ENCODE assay signal across 22 mouse cellular contexts in the genomic region with DNA sequence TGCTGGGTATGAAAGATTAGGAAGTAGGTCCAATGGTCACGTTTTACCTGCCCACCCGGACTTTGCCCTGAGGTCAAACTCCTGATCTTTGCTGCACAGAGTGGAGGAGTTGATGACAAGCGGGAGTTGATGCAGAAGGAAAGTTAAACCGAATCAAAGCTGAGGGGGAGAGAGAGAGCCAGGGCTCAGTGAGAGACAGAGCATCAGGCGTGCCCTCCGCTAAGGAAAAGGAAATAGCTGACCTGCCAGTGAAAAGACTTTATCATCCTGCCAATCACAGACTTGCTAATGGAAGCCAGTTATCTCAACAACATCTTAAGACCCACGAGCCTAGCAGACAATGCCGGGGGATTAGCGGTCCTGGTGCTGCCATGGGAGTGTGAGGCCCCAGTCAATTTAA. TPM values are rescaled to one million over a fixed set of nuclear protein-coding genes. Genes with fewer than 3 reads are reported as not detected.
DNase-seq lines count a peak whose midpoint lies in the region; ATAC-seq and TF ChIP-seq lines count a peak whose summit lies in the region.
"Had no signal": no experiment of that assay in that cellular context is flagged by ENCODE, and none has a peak within 500 bp of the region (broad histone marks: within the 10 kb centered on the region; RNA-seq: fewer than 3 reads in every experiment).

No protein-coding gene starts in this region.

- WGBS in midbrain, embryonic 11.5 days = 2% methylated on average over 9 of the region's 9 CpGs
- WGBS in midbrain, embryonic 16.5 days = 7% methylated on average over 9 of the region's 9 CpGs
- WGBS in kidney, postnatal 0 days = 15% methylated on average over 9 of the region's 9 CpGs

- intact Hi-C loops in heart, postnatal 25 days (cut with DNase I) = no loop called here

- no peaks in the 10 kb centered on the region for H3K9me3 ChIP-seq in midbrain, embryonic 11.5 days (ENCODE audit: control insufficient read depth, low read length)
- H3K9me3 ChIP-seq in midbrain, embryonic 16.5 days (replicated peaks; ENCODE audit: control insufficient read depth, low read length, poor library complexity, severe bottlenecking) = no peaks in the 10 kb centered on the region
- H3K9me3 ChIP-seq in kidney, postnatal 0 days (replicated peaks; ENCODE audit: low read length) = no peaks in the 10 kb centered on the region
- H3K9me3 ChIP-seq: forebrain, embryonic 15.5 days; hindbrain, embryonic 15.5 days; limb, embryonic 12.5 days; neural tube, embryonic 13.5 days had no signal

- peaks cover 22% of the 10 kb centered on the region for H3K4me1 ChIP-seq in midbrain, embryonic 11.5 days (ENCODE audit: control insufficient read depth, insufficient read depth, low read length)
- no peaks in the 10 kb centered on the region for H3K4me1 ChIP-seq in midbrain, embryonic 16.5 days (ENCODE audit: control insufficient read depth, insufficient read depth, low read length)
- H3K4me1 ChIP-seq in kidney, postnatal 0 days (replicated peaks; ENCODE audit: insufficient read depth, low read length) = no peaks in the 10 kb centered on the region
- H3K4me1 ChIP-seq: forebrain, embryonic 15.5 days; hindbrain, embryonic 15.5 days; limb, embryonic 12.5 days; neural tube, embryonic 13.5 days had no signal

- H3K36me3 ChIP-seq in midbrain, embryonic 11.5 days (ENCODE audit: control insufficient read depth, insufficient read depth, low read length) = no peaks in the 10 kb centered on the region
- H3K36me3 ChIP-seq in midbrain, embryonic 16.5 days (ENCODE audit: control insufficient read depth, insufficient read depth, low read length) = no peaks in the 10 kb centered on the region
- no peaks in the 10 kb centered on the region for H3K36me3 ChIP-seq in kidney, postnatal 0 days (ENCODE audit: insufficient read depth, low read length)
- H3K36me3 ChIP-seq: forebrain, embryonic 15.5 days; hindbrain, embryonic 15.5 days; limb, embryonic 12.5 days; neural tube, embryonic 13.5 days had no signal

- H3K4me3 ChIP-seq in midbrain, embryonic 11.5 days (ENCODE audit: low read depth, low read length) = no peak overlapping the region
- no peak overlapping the region for H3K4me3 ChIP-seq in midbrain, embryonic 16.5 days (ENCODE audit: low read depth, low read length)
- H3K4me3 ChIP-seq in kidney, postnatal 0 days (replicated peaks; ENCODE audit: low read depth, low read length) = no peak overlapping the region
- H3K4me3 ChIP-seq: forebrain, embryonic 15.5 days; hindbrain, embryonic 15.5 days; limb, embryonic 12.5 days; neural tube, embryonic 13.5 days had no signal

- peaks cover 3% of the 10 kb centered on the region for H3K27me3 ChIP-seq in midbrain, embryonic 11.5 days (ENCODE audit: control insufficient read depth, insufficient read depth, low read length)
- H3K27me3 ChIP-seq in midbrain, embryonic 16.5 days (ENCODE audit: control insufficient read depth, insufficient read depth, low read depth, low read length) = no peaks in the 10 kb centered on the region; the same call in 1 of the 2 replicates
- H3K27me3 ChIP-seq in kidney, postnatal 0 days (ENCODE audit: insufficient read depth, low read length) = no peaks in the 10 kb centered on the region
- H3K27me3 ChIP-seq: forebrain, embryonic 15.5 days; hindbrain, embryonic 15.5 days; limb, embryonic 12.5 days; neural tube, embryonic 13.5 days; Patski had no signal

- peak overlapping the region; percentile 10; the same call in 1 of the 2 replicates for H3K4me2 ChIP-seq in midbrain, embryonic 11.5 days
- no peak overlapping the region for H3K4me2 ChIP-seq in midbrain, embryonic 16.5 days (ENCODE audit: low read length)
- no peak overlapping the region for H3K4me2 ChIP-seq in kidney, postnatal 0 days (ENCODE audit: low read length)
- H3K4me2 ChIP-seq: forebrain, embryonic 15.5 days; hindbrain, embryonic 15.5 days; limb, embryonic 12.5 days; neural tube, embryonic 13.5 days had no signal

- DNase-seq in heart, adult 11 months = peak; percentile 86
- no peak for DNase-seq in heart, postnatal 25 days (ENCODE audit: low spot score)
- peak; percentile 88 for DNase-seq in midbrain, embryonic 11.5 days (ENCODE audit: low spot score, missing footprints)
- peak; percentile 12 for DNase-seq in kidney, postnatal 0 days (ENCODE audit: low spot score)
- no peak for DNase-seq in adrenal gland, postnatal 14 days
- DNase-seq in spleen, postnatal 10 days (ENCODE audit: low spot score in 2 of 2) = no peak
- DNase-seq: cerebellum, postnatal 10 days; spleen, adult 18-20 months had no signal

- no peak for TF ChIP-seq CTCF in kidney, postnatal 0 days (IDR thresholded peaks at IDR 0.05; ENCODE audit: low read depth)

- peak; percentile 69 for ATAC-seq in midbrain, embryonic 11.5 days (ENCODE audit: low FRiP score)
- no peak for ATAC-seq in midbrain, embryonic 16.5 days
- ATAC-seq in kidney, postnatal 0 days (replicated peaks; ENCODE audit: low FRiP score, low read depth) = no peak
- ATAC-seq: forebrain, embryonic 15.5 days; Patski had no signal

- no peak overlapping the region for H3K9ac ChIP-seq in midbrain, embryonic 11.5 days (ENCODE audit: low read length)
- no peak overlapping the region for H3K9ac ChIP-seq in midbrain, embryonic 16.5 days (ENCODE audit: low read depth, low read length)
- H3K9ac ChIP-seq in kidney, postnatal 0 days (ENCODE audit: low read depth, low read length) = no peak overlapping the region
- H3K9ac ChIP-seq: forebrain, embryonic 15.5 days; hindbrain, embryonic 15.5 days; limb, embryonic 12.5 days; neural tube, embryonic 13.5 days had no signal

- no peak overlapping the region for H3K27ac ChIP-seq in midbrain, embryonic 11.5 days (ENCODE audit: low read depth, low read length)
- H3K27ac ChIP-seq in midbrain, embryonic 16.5 days (ENCODE audit: low read length) = no peak overlapping the region
- no peak overlapping the region for H3K27ac ChIP-seq in kidney, postnatal 0 days
- H3K27ac ChIP-seq: forebrain, embryonic 15.5 days; hindbrain, embryonic 15.5 days; limb, embryonic 12.5 days; neural tube, embryonic 13.5 days had no signal

RNA-seq across cellular contexts. Expression of gene Cyp26c1, which starts 28.9 kb away (rescaled TPM):
- total RNA-seq in heart, postnatal 25 days (2021) = not detected
- polyA plus RNA-seq in midbrain, embryonic 11.5 days (2014; fragmentation: Nextera tagmentation; extraction: Ambion mirVana) = not detected in 2 replicates
- not detected in 2 replicates for polyA plus RNA-seq in midbrain, embryonic 16.5 days (2015; fragmentation: Nextera tagmentation; extraction: Ambion mirVana)
- not detected in 2 replicates for polyA plus RNA-seq in kidney, postnatal 0 days (2015; fragmentation: Nextera tagmentation; extraction: Ambion mirVana)
- total RNA-seq in adrenal gland, postnatal 14 days (2021) = 0.23 TPM in 1 of 2 replicates, not detected in the other
- total RNA-seq: adrenal gland, postnatal 4 days; gastrocnemius, adult 18-20 months; granulocyte monocyte progenitor cell, adult 5-6 weeks; left cerebral cortex, adult 18-20 months; monocyte, adult 5-6 weeks had no signal
- polyA plus RNA-seq: forebrain, embryonic 15.5 days; heart, embryonic 16.5 days; hindbrain, embryonic 15.5 days; liver, embryonic 16.5 days; neural tube, embryonic 13.5 days; stomach, embryonic 16.5 days had no signal

RNA-seq across cellular contexts. Expression of gene Cyp26a1, which starts 41.2 kb away (rescaled TPM):
- total RNA-seq in heart, postnatal 25 days (2021) = under 1 TPM in 1 of 2 experiments, not detected in 1; 0.14 TPM
- 0.92 and 1.0 TPM in 2 replicates for polyA plus RNA-seq in midbrain, embryonic 11.5 days (2014; fragmentation: Nextera tagmentation; extraction: Ambion mirVana)
- 0.16 TPM in 1 of 2 replicates, not detected in the other for polyA plus RNA-seq in midbrain, embryonic 16.5 days (2015; fragmentation: Nextera tagmentation; extraction: Ambion mirVana)
- 1.8 and 2.6 TPM in 2 replicates for polyA plus RNA-seq in kidney, postnatal 0 days (2015; fragmentation: Nextera tagmentation; extraction: Ambion mirVana)
- not detected in 2 replicates for total RNA-seq in adrenal gland, postnatal 14 days (2021)
- total RNA-seq: gastrocnemius, adult 18-20 months; granulocyte monocyte progenitor cell, adult 5-6 weeks; left cerebral cortex, adult 18-20 months; monocyte, adult 5-6 weeks had no signal
- polyA plus RNA-seq: forebrain, embryonic 15.5 days; liver, embryonic 16.5 days had no signal

Comparison
In these comparisons a context has a peak if more than half of its experiments do, and no peak if none do; other contexts are left out.
1. DNase-seq: peak in heart, adult 11 months (single experiment), midbrain, embryonic 11.5 days (single experiment) and kidney, postnatal 0 days (single experiment); none in heart, postnatal 25 days (single experiment), adrenal gland, postnatal 14 days (single experiment) and spleen, postnatal 10 days (0 of 2).